Mouse (Mus musculus): ENCODE data around the gene Fbxw8. TPM values are rescaled to one million over a fixed set of nuclear protein-coding genes. Genes with fewer than 3 reads are reported as not detected.

Fbxw8 gene
- total RNA-seq, 2 experiments from 2014 or later = 13.6 to 24.5 TPM

DNA sequence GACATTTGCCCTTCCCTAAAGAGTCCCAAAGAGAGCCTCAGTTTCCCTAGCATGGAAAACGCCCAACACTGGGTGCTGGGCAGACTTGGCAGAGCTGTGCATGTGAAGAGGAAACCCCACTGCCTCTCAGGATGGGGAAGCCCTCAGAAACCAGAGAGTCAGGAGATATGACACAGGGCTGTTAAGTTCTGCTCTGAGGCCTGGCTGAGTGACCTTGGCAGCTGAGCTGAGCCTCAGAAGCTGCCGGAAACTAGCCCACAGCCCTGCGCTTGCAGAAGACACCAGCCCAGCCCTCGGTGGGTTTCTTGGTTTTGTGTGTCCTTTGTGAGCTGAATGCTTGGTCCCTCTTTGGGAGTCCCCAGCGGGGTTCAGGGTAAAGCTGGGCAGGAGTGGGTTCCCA lies 106.3 kb downstream of the Fbxw8 start:
- ATAC-seq (replicated peaks; ENCODE audit: poor library complexity) = peak; percentile 59

DNA sequence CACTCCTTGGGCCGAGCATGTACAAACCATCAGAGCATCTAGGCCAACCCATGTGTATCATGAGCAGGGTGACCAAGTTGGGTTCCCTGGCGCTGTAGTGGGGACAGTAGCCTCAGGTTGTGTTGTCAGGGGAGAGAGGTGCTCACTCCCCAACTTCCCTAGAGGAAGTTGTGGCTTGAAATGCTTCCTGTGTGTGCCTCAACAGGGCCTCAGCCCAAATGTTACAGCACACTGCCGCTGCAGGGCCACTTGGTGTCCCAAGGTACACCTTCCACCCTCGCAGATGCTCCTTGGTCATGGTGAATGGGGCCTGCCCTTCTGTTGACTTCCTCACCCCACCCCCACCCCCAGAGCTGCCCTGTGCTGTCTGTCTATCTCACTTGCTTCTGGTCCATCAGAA lies 106.9 kb downstream of the Fbxw8 start:
- peak; percentile 85 for ATAC-seq (replicated peaks; ENCODE audit: poor library complexity)

DNA sequence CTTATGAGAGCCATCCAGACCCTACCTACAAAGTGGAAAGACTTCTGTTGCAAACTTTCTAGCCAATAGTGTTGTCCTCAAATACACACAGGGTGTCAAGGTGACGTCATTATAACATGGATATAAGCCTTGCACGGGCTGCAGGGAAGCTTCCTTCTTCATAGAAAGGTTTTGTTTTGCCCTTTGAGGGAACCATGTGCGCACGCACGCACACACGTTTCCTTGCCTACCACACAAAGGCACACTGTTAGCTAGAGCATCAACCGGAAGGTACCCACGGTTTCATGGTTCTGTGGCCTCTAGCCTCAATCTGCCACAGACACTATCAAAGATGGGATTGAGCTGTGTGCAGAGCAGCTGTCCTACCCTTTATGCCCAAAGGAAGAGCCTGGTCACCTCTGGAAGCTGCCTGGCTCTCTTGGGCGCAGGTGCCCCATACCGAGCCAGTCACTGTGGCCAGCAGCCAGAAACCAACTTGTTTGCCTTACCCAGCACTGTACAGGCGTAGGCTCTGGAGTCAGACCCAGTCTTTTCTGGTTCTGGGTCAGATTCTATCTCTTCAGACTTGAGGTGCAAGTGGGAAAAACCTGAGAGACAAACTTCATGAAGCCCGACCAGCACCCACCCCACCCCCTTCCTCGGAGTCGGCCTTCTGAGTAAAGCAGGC lies 108.0 kb downstream of the Fbxw8 start:
- ATAC-seq (replicated peaks; ENCODE audit: poor library complexity) = no peak

GRCm38 (mm10) chr5:118045385-118045784 lies 109.9 kb downstream of the Fbxw8 start:
- no peak for ATAC-seq (replicated peaks; ENCODE audit: poor library complexity)

DNA sequence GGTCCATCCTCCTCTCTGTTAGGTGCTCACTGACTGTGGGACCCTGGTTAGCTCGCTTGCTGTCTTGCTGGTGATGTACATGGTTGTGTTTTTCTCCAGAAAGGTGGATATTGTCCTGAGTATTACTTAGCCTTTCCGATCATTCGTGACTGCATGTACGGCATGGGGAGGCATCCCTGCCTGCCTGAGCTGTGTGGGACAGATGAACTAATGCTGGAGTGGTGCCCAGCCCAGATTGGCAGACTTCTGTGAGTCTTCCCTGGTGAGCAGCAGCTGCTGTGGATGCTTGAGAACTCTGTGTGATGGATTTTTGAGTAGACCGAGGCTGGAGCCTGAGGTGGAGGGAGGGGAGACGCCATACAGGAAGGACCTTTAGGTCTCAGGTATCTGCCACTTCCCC lies 110.4 kb downstream of the Fbxw8 start:
- ATAC-seq (replicated peaks; ENCODE audit: poor library complexity) = no peak

- no peak for ATAC-seq (replicated peaks; ENCODE audit: poor library complexity)
Measured at GRCm38 (mm10) chr5:118043761-118044160, 111.5 kb downstream of the Fbxw8 start.

DNA sequence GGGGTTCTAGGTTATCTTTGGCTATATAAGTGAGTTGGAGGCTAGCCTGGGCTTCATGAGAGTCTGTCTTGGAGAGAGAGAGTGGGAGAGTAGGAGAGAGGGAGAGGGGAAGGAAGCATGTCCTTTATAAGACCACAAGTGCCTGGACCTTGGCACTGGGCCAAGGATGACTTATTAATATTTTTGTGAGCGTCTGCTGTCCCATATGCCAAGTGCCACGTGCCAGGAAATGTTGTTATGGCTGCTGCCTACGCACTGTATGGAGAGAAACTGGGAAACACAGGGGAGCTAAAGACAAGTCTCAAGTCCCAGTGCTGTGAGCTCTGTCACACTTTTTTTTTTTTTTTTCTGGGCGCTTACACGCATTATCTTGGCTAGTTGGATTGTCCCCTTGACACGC lies 112.7 kb downstream of the Fbxw8 start:
- no peak for ATAC-seq (replicated peaks; ENCODE audit: poor library complexity)

DNA sequence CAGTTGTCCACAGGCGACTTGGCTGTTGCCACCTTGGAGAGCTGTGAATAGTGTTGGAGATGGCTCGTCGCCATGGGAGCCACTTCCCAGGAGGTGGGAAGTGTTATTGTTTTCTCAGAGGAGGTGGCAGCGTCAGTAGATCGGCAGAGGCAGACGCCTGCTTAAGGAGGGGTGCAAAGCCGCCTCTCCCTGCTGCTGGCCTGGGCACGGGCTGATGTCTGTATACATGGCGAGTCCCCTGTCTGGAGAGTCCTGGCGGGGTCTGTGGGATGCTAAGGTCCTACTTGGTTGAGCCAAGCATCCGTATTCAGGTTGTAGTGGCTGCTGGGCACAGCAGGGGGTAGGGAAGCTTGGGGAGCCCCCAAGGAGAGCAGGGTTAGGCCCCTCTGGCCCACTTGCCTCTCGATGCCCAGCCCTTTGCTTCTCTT lies 116.0 kb downstream of the Fbxw8 start:
- no peak for ATAC-seq (replicated peaks; ENCODE audit: poor library complexity)

GRCm38 (mm10) chr5:118037798-118038484 lies 117.3 kb downstream of the Fbxw8 start:
- ATAC-seq (replicated peaks; ENCODE audit: poor library complexity) = peak; percentile 85

GRCm38 (mm10) chr5:118036888-118037797 lies 118.1 kb downstream of the Fbxw8 start:
- no peak for ATAC-seq (replicated peaks; ENCODE audit: poor library complexity)

DNA sequence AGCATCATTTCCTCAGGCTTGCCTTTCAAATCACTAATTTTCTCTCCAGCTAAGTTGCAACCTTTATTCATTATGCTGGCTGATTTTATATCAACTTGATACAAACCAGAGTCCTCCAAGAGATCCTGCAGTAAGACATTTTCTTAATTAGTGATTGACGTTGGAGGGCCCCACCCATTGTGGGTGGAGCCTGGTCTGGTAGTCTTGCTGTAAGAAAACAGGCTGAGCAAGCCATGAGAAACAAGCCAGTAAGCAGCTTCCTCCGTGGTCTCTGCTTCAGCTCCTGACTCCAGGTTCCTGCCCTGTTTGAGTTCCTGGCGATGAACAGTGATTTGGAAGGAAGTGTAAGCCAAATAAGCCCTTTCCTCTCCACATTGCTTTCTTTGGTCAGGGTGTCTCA lies 119.5 kb downstream of the Fbxw8 start:
- ATAC-seq (replicated peaks; ENCODE audit: poor library complexity) = no peak

DNA sequence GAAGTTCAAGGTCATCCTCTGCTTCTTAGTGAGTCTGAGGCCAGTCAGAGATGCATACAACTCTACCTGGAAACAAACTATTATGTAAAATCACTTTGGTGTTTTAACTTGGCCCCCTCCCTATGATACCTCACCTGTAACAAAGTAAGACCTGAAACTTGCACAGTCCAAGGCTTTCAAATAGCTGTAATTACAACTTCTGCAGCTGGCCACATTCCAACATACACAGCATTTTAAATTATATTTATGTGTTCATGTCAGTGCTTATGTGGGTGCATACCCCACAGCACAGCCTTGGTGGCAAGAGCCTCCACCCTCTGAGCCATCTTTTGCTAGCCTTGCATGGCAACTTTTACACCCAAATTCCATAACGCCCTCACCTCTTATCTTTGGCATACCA lies 120.6 kb downstream of the Fbxw8 start:
- no peak for ATAC-seq (replicated peaks; ENCODE audit: poor library complexity)

GRCm38 (mm10) chr5:118033740-118034139 lies 121.5 kb downstream of the Fbxw8 start:
- no peak for ATAC-seq (replicated peaks; ENCODE audit: poor library complexity)

DNA sequence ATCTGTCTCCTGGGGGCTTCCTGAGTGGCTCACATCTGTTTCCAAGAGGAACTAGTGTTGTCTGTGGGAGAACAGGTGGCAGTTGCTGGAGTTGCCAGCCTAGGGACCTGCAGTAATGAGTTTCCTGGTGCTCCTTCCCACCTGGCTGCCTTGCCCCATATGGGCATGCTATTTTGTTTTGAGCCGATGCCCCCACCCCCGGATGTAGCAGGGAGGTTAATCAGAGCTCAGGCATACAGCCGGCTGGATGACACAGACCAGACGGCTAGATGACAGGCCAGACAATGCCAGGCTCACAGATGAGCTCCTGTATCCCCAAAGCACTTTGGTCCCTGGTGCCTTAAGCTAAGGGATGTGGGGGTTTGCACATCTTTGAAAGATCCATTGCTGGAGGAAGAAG lies 121.9 kb downstream of the Fbxw8 start:
- ATAC-seq (replicated peaks; ENCODE audit: poor library complexity) = no peak

- no peak for ATAC-seq (replicated peaks; ENCODE audit: poor library complexity)
Measured at GRCm38 (mm10) chr5:118031508-118031907, 123.8 kb downstream of the Fbxw8 start.

GRCm38 (mm10) chr5:118031059-118031458 lies 124.2 kb downstream of the Fbxw8 start:
- ATAC-seq (replicated peaks; ENCODE audit: poor library complexity) = peak; percentile 47

DNA sequence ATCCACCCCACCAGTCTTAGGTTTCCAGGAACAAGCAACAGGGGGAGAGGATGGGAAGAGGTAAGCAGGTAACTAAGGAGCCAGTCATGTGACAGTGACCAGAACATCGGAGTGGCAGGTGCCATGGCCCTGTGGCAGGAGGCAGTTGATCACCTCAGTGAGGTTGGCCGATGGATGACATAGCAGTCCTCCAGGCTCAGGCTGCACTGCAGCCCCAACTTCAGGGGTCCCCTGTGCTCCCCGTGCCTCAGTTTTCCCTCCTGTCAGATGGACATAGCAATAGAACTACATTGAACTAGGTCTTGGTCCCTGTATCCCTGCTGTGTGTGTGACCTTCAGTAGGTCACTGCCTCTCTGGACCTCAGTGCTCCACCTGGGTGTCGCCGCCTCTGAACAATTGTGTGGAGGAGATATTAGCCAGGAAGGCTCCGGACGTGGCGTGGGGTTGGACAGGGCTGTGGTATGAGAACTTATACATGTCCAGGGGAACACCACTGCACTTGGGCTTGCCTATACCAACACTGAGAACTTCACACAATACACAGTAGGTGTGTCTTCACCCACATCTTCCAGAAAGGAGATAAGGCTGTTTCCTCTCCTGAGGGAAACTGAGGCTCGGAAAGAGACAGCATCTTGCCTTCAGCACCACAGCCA lies 125.1 kb downstream of the Fbxw8 start:
- ATAC-seq (replicated peaks; ENCODE audit: poor library complexity) = no peak

- peak; percentile 62 for ATAC-seq (replicated peaks; ENCODE audit: poor library complexity)
Measured at GRCm38 (mm10) chr5:118029420-118029819, 125.8 kb downstream of the Fbxw8 start.

DNA sequence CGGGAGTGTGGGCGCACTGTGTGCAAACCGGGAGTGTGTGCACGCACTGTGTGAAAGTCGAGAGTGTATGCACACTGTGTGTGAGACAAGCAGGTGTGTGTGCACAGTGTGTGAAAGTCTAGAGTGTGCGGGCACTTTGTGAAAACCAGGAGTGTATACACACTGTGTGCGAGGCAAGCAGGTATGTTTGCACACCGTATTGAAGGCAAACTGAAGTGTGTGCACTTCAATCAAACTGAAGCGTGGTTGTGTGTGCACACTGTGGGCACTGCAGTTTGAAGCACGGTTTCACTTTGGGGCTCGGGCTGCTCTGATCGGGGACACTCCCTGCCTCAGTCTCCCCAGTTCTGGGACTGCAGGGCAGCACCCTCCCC lies 126.2 kb downstream of the Fbxw8 start:
- 0 out of 2 replicates have a peak, but pooled peaks have one; percentile 10 for ATAC-seq (replicated peaks; ENCODE audit: poor library complexity)

DNA sequence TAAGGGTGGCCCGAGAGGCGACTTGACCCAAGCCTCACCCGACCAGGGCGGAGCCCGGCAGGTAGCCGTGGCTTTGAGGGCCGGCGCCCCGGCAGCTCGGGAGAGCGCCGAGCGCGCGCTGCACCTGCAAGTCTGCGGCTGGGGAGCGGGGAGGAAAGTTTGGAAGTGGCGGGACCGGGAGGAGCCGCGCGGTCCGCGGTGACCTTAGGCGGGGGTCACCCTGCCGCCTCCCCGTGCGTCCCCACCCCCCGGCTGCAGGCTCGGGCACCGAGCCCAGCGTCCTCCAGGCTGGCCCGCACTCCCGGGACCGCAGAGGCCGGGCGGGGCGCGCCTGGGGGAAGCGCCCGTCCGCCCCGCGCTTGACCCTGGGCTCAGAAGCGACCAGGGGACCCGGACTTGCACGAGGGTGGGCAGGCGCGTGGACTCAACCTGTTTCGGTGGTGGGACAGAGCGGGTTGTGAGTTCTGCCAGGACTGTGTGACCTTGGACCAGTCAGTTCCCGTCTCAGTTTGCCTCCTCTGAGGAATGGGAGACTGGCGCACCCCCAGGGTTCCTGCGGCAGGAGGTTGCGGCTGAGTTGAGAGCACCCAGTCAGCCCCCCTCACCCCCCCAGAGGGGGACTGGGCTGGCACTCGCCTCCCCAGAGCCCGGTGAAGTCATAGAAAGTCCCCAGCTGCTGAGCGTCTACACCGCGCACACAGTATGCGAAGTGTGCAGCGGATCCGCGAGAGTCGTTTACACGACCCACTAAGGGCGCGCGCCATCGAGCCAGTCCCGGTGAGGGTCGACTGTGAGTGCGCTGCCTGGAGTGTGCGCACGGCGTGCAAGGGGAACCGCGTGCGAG lies 126.9 kb downstream of the Fbxw8 start:
- peak; percentile 40 for ATAC-seq (replicated peaks; ENCODE audit: poor library complexity)

All from megakaryocyte progenitor cell, adult 5-6 weeks (primary cell).